Mouse (Mus musculus) liver (tissue): ENCODE measurements around the gene Fam50a.
A peak's percentile ranks its signal among the peaks of the same experiment; 100 is the strongest.
"Not testable (repeated sequence)": the region's sequence is repeated elsewhere in the genome, so short reads cannot be mapped to it uniquely, and the experiment has no call there.

Source experiments
- DNase-seq: peaks from one replicate; pipeline ENCODE4 v3.0.0-alpha.2; 2020; ENCODE audit warnings: mixed read lengths

Fam50a gene

GRCm38 (mm10) chrX:74330166-74330930, 17.5 kb downstream of the Fam50a start:
- no peak for DNase-seq

DNA sequence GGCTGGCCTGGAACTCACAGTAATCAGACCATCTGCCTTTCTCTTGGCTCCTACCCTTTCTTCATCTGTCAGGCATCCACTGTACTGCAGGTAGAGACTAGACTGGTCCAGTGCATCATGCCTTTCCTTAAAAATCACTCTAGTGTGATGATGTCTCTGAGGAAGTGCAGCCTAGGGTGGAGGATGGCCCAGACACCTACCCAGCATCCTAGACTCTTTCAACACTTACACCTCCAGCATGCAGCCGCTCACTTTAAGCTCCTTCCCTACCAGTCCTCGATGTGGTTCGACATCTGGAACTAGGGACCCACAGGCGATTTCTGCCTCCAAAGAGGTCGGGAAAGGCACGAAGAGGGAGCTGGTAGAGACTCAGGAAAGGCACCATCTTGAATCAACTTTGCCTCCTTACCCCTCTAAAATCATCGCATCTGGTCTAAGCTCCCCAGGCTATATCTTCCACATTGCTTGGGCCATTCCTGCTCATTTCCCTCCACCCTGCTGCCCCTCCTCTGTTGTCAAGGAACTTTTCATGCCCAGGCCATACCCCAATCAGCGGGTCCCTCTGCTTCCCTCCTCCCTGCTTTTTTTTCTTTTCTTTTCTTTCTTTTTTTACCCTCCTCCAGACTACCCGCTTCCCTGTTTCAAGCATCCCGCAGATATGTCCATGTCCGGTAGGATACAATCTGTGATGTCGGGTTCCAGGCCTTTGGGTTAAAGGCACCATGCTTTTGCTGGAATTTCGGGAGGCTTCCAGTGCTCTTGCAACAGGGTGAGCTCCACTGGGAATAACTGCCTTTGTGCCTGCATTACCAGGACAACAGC, 40.0 kb downstream of the Fam50a start:
- DNase-seq: no peak

DNA sequence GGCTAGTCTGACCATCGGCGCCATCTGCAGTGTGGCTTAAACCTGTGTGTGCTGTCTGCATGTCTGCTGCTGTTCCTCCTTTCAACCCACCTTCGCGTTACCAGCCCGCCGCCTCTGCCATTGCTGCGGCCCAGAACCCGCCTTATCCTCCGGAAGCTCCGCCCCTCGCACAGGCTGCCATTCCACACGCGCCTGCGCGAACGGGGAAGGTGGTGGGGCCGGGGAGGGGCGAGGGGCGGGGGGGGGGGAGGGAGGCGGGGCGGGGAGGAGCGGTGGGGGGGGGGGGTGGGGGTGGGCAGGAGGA, 40.6 kb downstream of the Fam50a start, which contains the start of gene Lage3:
Gene Lage3, minus strand, starts transcription at position 152 of the 304 bp plus-strand sequence.
- DNase-seq: peak; percentile 86

DNA sequence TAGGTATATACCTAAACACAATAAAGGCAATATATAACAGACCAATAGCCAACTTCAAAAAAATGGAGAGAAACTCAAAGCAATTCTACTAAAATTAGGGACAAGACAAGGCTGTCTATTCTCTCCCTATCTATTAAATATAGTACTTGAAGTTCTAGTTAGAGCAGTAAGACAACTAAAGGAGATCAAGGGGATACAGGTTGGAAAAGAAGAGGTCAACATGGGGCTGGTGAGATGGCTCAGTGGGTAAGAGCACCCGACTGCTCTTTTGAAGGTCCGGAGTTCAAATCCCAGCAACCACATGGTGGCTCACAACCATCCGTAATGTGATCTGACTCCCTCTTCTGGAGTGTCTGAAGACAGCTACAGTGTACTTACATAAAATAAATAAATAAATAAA, 44.2 kb downstream of the Fam50a start:
- DNase-seq: not testable (repeated sequence)

DNA sequence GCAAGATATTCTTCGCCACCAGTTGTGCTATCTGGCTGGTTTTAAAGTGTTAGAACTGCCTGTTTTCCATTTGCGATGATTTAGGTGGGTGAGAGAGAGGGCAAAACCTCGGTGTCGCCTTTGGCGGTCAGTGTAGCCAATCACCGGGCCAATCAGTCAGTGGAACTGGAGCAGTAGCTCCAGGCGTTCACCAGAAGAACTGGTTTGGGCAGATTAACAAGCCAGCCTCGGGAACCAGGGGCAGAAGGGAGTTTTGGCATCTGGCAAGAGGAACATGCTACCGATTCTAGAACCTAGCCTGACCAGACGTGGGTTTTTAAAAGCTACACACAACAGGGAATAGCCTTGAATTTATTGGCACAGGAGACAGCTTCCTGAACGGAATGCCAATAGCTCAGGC, 46.3 kb downstream of the Fam50a start:
- no peak for DNase-seq

DNA sequence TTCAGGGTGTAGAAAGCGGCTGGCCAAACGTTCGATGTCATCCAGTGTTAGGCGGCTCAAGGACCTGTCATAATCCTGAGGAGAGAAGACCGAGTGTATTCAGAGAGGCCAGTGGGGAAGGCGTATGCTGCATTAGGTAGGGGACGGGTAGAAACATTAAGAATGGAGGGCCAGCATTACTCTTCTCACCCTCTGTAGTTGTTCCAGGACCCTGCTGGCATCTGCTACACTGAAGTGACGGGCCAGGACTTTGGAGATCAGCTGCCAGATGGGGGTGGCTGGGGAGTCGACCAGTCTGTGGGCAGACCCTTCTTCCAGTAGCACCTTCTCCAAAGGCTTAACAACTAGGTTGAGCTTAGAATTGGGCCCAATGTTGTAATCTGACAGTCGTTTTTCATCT, 54.7 kb downstream of the Fam50a start:
- DNase-seq: no peak

- DNase-seq: peak; percentile 80
These were observed 55.5 kb downstream of the Fam50a start for GRCm38 (mm10) chrX:74368209-74368909.
